Mouse (Mus musculus): Measurements from ENCODE around the gene Mybbp1a. TPM values are rescaled to one million over a fixed set of nuclear protein-coding genes. Genes with fewer than 3 reads are reported as not detected.
"Not testable (repeated sequence)": the region's sequence is repeated elsewhere in the genome, so short reads cannot be mapped to it uniquely, and the experiment has no call there.

Gene Mybbp1a
- polyA plus RNA-seq, 1 experiment from 2014 or later: 234 TPM

DNA sequence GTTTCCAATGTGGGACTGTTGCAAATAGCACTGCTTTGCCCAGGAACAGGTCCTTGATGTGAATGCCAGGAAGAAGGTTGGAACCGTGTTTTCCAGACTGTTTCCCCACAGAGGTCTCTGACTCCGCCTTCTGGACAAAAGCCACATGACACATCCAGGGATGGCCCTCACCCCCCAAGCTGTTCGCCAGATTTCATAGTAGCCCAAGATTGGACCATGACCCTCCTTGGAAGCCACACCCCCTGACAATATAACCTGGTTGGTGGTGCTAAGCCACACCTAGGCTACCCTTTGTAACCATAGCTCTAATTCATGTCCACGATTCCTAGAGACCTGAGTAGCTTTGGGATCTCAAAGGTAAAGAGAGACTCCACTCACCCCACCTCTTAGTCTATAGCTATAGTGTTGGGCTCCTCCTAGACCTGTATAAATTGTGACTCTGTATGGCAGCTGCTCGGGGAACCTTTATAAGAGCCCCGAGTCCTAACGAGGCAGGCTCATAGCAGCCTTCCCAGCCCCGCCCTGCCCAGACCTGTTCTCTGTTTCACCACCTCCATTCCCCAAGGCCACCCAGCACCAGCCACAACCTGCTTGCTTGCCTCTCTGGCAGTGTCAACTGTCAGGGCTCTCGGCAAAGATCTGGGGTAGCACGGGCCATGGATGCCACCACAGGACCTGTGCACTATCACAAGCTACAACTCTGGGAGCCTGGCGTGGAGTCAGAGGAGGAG, 6.0 kb upstream of the Mybbp1a start, which contains the start of gene Ggt6:
Ggt6 (plus strand) TSS at position 564 of the 731 bp plus-strand sequence.
- no peaks in the 10 kb centered on the region for H3K27me3 ChIP-seq (ENCODE audit: low read depth, poor library complexity, severe bottlenecking)
- WGBS: 67% methylated on average over 11 of the region's 11 CpGs
- H3K4me3 ChIP-seq: no peak within 1 kb of the TSS
- no peak for DNase-seq (ENCODE audit: low spot score)
- H3K4me1 ChIP-seq: no peaks in the 10 kb centered on the region
- H3K9me3 ChIP-seq (replicated peaks): no peaks in the 10 kb centered on the region
- no peaks in the 10 kb centered on the region for H3K36me3 ChIP-seq
- no peak within 1 kb of the TSS for H3K27ac ChIP-seq

DNA sequence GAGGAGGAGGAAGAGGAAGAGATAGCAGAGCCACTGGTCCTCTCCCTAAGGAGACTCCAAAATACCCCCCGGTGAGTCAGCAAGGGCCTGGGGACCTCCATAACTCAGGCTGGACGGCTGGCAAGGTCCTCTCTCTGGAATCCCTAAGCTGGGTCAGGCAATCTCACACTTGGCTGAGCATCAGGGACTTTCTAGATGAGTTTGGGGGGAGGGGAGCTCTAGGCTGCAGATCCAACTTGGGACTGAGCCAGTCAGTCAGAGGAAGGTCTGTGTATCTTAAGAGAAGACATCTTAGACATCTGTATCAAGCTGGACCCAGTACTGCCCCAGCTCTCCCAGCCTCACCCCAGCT, 5.5 kb upstream of the Mybbp1a start:
- Histone ChIP-seq H3K9me3 (replicated peaks) (no peaks in the 10 kb centered on the region), H3K4me3 (no peak overlapping the region), H3K36me3 (no peaks in the 10 kb centered on the region), H3K27ac (no peak overlapping the region), H3K4me1 (no peaks in the 10 kb centered on the region), H3K27me3 (ENCODE audit: low read depth, poor library complexity, severe bottlenecking) (no peaks in the 10 kb centered on the region)
- no peak for DNase-seq (ENCODE audit: low spot score)
- 58% methylated on average over 2 of the region's 2 CpGs for WGBS

- DNase-seq (ENCODE audit: low spot score): no peak
- no peaks in the 10 kb centered on the region for H3K36me3 ChIP-seq
- no peaks in the 10 kb centered on the region for H3K27me3 ChIP-seq (ENCODE audit: low read depth, poor library complexity, severe bottlenecking)
- H3K4me3 ChIP-seq: no peak overlapping the region
- 77% methylated on average over 5 of the region's 5 CpGs for WGBS
- no peaks in the 10 kb centered on the region for H3K4me1 ChIP-seq
- H3K9me3 ChIP-seq (replicated peaks): no peaks in the 10 kb centered on the region
- no peak overlapping the region for H3K27ac ChIP-seq
These were observed 4.9 kb upstream of the Mybbp1a start for GRCm38 (mm10) chr11:72436271-72436670.

- no peak for DNase-seq (ENCODE audit: low spot score)
- 88% methylated on average over 16 of the region's 16 CpGs for WGBS
- Histone ChIP-seq H3K27ac (no peak overlapping the region), H3K9me3 (replicated peaks) (no peaks in the 10 kb centered on the region), H3K36me3 (no peaks in the 10 kb centered on the region), H3K27me3 (ENCODE audit: low read depth, poor library complexity, severe bottlenecking) (no peaks in the 10 kb centered on the region), H3K4me3 (no peak overlapping the region), H3K4me1 (peaks cover 1% of the 10 kb centered on the region)
These were observed 4.2 kb upstream of the Mybbp1a start for GRCm38 (mm10) chr11:72436756-72437650.

GRCm38 (mm10) chr11:72438411-72438810, 2.7 kb upstream of the Mybbp1a start:
- no peak overlapping the region for H3K4me3 ChIP-seq
- no peaks in the 10 kb centered on the region for H3K27me3 ChIP-seq (ENCODE audit: low read depth, poor library complexity, severe bottlenecking)
- H3K9me3 ChIP-seq (replicated peaks): no peaks in the 10 kb centered on the region
- no peak for DNase-seq (ENCODE audit: low spot score)
- peaks cover 12% of the 10 kb centered on the region for H3K36me3 ChIP-seq
- H3K4me1 ChIP-seq: peaks cover 9% of the 10 kb centered on the region
- WGBS: 68% methylated on average over 4 of the region's 4 CpGs
- no peak overlapping the region for H3K27ac ChIP-seq

- Histone ChIP-seq H3K27ac (peak overlapping the region; percentile 92), H3K36me3 (peaks cover 34% of the 10 kb centered on the region), H3K4me3 (peak overlapping the region; percentile 77)
- not testable (repeated sequence) for H3K27me3 ChIP-seq (ENCODE audit: low read depth, poor library complexity, severe bottlenecking); H3K9me3 ChIP-seq (replicated peaks); H3K4me1 ChIP-seq; DNase-seq (ENCODE audit: low spot score)
- WGBS: 50% methylated on average over 6 of the region's 6 CpGs
These were observed 574 bp upstream of the Mybbp1a start for GRCm38 (mm10) chr11:72440597-72440964.

GRCm38 (mm10) chr11:72446311-72447105, 5.4 kb downstream of the Mybbp1a start:
- Histone ChIP-seq H3K27me3 (ENCODE audit: low read depth, poor library complexity, severe bottlenecking) (no peaks in the 10 kb centered on the region), H3K27ac (no peak overlapping the region), H3K36me3 (peaks cover 93% of the 10 kb centered on the region), H3K4me3 (no peak overlapping the region), H3K9me3 (replicated peaks) (no peaks in the 10 kb centered on the region), H3K4me1 (peaks cover 9% of the 10 kb centered on the region)
- 91% methylated on average over 6 of the region's 6 CpGs for whole genome bisulfite sequencing
- DNase-seq (ENCODE audit: low spot score): peak; percentile 61

GRCm38 (mm10) chr11:72447475-72447874, 6.3 kb downstream of the Mybbp1a start:
- no peak overlapping the region for H3K4me3 ChIP-seq
- no peak overlapping the region for H3K27ac ChIP-seq
- no peak for DNase-seq (ENCODE audit: low spot score)
- H3K4me1 ChIP-seq: peaks cover 2% of the 10 kb centered on the region
- H3K27me3 ChIP-seq (ENCODE audit: low read depth, poor library complexity, severe bottlenecking): no peaks in the 10 kb centered on the region
- WGBS: 88% methylated on average over 8 of the region's 8 CpGs
- peaks cover 100% of the 10 kb centered on the region for H3K36me3 ChIP-seq
- H3K9me3 ChIP-seq (replicated peaks): no peaks in the 10 kb centered on the region

DNA sequence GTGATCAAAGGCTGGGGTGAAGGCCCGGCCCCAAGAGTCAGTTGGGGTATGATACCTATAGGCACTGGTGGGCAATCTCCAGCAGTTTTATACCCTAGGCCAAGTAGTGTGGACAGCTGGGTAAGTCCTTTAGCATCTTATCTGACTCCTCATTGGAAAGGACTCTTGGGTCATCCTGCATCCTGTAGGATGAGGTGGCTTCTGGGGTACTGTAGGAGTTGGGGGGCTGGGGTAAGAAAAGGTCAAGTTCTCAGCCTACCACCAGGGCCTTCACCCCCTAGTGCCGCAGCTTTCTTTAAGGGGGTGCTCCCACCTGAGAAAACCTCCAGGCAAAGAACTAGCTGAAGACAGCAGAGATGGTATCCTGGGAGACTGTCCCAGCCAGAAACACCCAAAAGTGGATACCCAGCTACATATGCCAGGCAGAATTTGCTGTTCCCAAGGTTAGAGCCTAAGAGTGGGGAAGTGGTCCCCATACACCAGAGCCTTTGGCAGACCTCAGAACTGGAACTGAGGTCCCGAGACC, 11.0 kb downstream of the Mybbp1a start:
- Histone ChIP-seq H3K27ac (no peak overlapping the region), H3K4me3 (no peak overlapping the region), H3K27me3 (ENCODE audit: low read depth, poor library complexity, severe bottlenecking) (no peaks in the 10 kb centered on the region), H3K36me3 (peaks cover 62% of the 10 kb centered on the region), H3K4me1 (peaks cover 12% of the 10 kb centered on the region), H3K9me3 (replicated peaks) (no peaks in the 10 kb centered on the region)
- 85% methylated on average over 3 of the region's 3 CpGs for WGBS
- DNase-seq (ENCODE audit: low spot score): no peak

DNA sequence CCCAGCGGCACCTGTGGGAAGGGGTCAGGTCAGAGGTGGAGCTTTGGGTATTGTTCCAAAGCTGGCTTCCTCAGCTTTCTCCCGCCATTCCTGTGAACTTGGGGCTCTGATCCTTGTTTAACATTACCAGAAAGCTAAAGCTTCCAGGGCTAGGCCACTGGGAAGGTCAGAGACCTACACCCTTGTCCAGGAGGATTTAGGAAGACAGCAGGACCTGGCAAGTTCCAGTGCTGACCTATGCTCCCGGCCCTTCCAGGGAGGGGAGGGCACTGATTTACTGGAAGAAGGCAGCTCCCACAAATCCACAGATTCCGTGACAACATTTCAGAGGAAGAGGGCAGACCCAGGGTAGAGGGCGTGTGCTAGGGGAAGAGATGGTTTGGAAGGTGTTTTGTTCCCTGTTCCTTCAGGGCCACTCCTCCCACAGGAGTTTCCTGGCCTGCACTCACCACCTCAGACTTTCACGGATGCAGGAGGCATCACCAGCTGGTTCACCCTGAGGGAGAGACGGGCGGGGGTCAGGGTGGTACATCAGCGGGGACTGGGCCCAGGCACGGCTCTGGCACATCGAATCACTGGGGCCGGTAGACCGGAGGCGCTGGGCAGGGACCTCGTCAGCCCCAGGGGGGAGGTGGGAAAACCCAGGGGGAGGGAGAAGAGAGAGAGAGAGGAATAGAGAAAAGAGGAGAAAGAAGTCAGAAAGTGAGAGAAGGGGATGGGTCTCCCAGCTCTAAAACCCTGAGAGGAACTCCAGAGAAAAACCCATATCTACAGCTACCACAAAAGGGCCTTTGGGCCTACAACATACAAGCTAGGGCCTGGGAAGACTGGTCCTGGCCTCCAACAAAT, 12.2 kb downstream of the Mybbp1a start:
- H3K27ac ChIP-seq: no peak overlapping the region; the same call in 1 of the 2 replicates
- no peak overlapping the region for H3K4me3 ChIP-seq
- no peaks in the 10 kb centered on the region for H3K9me3 ChIP-seq (replicated peaks)
- H3K4me1 ChIP-seq: peaks cover 18% of the 10 kb centered on the region
- no peak for DNase-seq (ENCODE audit: low spot score)
- H3K36me3 ChIP-seq: peaks cover 51% of the 10 kb centered on the region
- H3K27me3 ChIP-seq (ENCODE audit: low read depth, poor library complexity, severe bottlenecking): no peaks in the 10 kb centered on the region
- WGBS: 62% methylated on average over 15 of the region's 15 CpGs

- WGBS: 69% methylated on average over 5 of the region's 5 CpGs
- Histone ChIP-seq H3K9me3 (replicated peaks) (no peaks in the 10 kb centered on the region), H3K4me3 (no peak overlapping the region), H3K27me3 (ENCODE audit: low read depth, poor library complexity, severe bottlenecking) (no peaks in the 10 kb centered on the region), H3K27ac (peak overlapping the region; percentile 61), H3K36me3 (peaks cover 27% of the 10 kb centered on the region), H3K4me1 (peaks cover 21% of the 10 kb centered on the region)
- DNase-seq (ENCODE audit: low spot score): no peak
These were observed 14.5 kb downstream of the Mybbp1a start for GRCm38 (mm10) chr11:72455694-72456093.

GRCm38 (mm10) chr11:72457995-72458496, 16.9 kb downstream of the Mybbp1a start:
- peak overlapping the region; percentile 42 for H3K27ac ChIP-seq
- no peaks in the 10 kb centered on the region for H3K27me3 ChIP-seq (ENCODE audit: low read depth, poor library complexity, severe bottlenecking)
- peaks cover 17% of the 10 kb centered on the region for H3K4me1 ChIP-seq
- DNase-seq (ENCODE audit: low spot score): no peak
- WGBS: 74% methylated on average over 12 of the region's 12 CpGs
- no peaks in the 10 kb centered on the region for H3K9me3 ChIP-seq (replicated peaks)
- peaks cover 4% of the 10 kb centered on the region for H3K36me3 ChIP-seq
- no peak overlapping the region for H3K4me3 ChIP-seq

Data from limb, embryonic 10.5 days (tissue).